Mouse (Mus musculus) megakaryocyte, embryonic 14.5 days (primary cell): ENCODE results near the gene Wbp1l. TPM values are rescaled to one million over a fixed set of nuclear protein-coding genes. Genes with fewer than 3 reads are reported as not detected.
A peak's percentile ranks its signal among the peaks of the same experiment; 100 is the strongest.

Experiments
- H3K27me3 ChIP-seq: replicated peaks from 2 replicates; pipeline ENCODE3; 2012; ENCODE audit warnings: inconsistent platforms
- H3K36me3 ChIP-seq: replicated peaks from 2 replicates; pipeline ENCODE3; 2012; ENCODE audit warnings: low read length, inconsistent platforms, mixed read lengths
- H3K4me1 ChIP-seq: 2 replicates; pipeline ENCODE4 v1.6.1; 2012; ENCODE audit warnings: inconsistent platforms
- H3K4me3 ChIP-seq: replicated peaks from 2 replicates; pipeline ENCODE3; 2012; ENCODE audit warnings: moderate library complexity, mild to moderate bottlenecking, inconsistent platforms
- H3K9me3 ChIP-seq: 2 replicates; pipeline ENCODE4 v1.6.1; 2012; ENCODE audit warnings: inconsistent platforms
- FLI1 ChIP-seq: IDR thresholded peaks from 2 replicates; pipeline ENCODE4 v1.6.1; 2012; ENCODE audit warnings: low read length, inconsistent platforms, mixed read lengths
- GATA1 ChIP-seq: IDR thresholded peaks from 3 replicates; pipeline ENCODE4 v1.6.1; 2012; ENCODE audit warnings: mixed read lengths, low read length, inconsistent platforms, borderline replicate concordance
- polyA plus RNA-seq: library from polyadenylated mRNA; stranded (reverse); fragments of >175 nt; gene quantifications from 2 replicates; pipeline ENCODE4 v1.2.3, GENCODE M21; 2012; ENCODE audit warnings: low replicate concordance; ENCODE audit not compliant: insufficient read depth

Gene Wbp1l
- polyA plus RNA-seq, 1 experiment = 43.5 TPM

- Histone ChIP-seq H3K27me3 (no peaks in the 10 kb centered on the region), H3K4me1 (peaks cover 21% of the 10 kb centered on the region), H3K4me3 (peak overlapping the region; percentile 97), H3K9me3 (peaks cover under 1% of the 10 kb centered on the region; the same call in 1 of the 2 replicates), H3K36me3 (no peaks in the 10 kb centered on the region)
- no peak for TF ChIP-seq FLI1
- TF ChIP-seq GATA1 = no peak
Measured at GRCm38 (mm10) chr19:46571878-46572244, 27.0 kb upstream of the Wbp1l start.

GRCm38 (mm10) chr19:46572548-46572947 is 26.3 kb upstream of the Wbp1l start:
- no peaks in the 10 kb centered on the region for H3K36me3 ChIP-seq
- peak overlapping the region; percentile 97 for H3K4me3 ChIP-seq
- peaks cover 21% of the 10 kb centered on the region for H3K4me1 ChIP-seq
- H3K9me3 ChIP-seq = peaks cover 3% of the 10 kb centered on the region; the same call in 1 of the 2 replicates
- H3K27me3 ChIP-seq = peaks cover 1% of the 10 kb centered on the region
- no peak for TF ChIP-seq GATA1
- TF ChIP-seq FLI1 = no peak

GRCm38 (mm10) chr19:46572951-46573937 is 25.6 kb upstream of the Wbp1l start, which contains the start of the genes Arl3 and Sfxn2:
Arl3 (minus strand) TSS chr19:46573198.
Sfxn2 (plus strand) TSS chr19:46573365.
- Histone ChIP-seq H3K36me3 (no peaks in the 10 kb centered on the region), H3K4me3 (peak within 1 kb of the TSS; percentile 97), H3K4me1 (peaks cover 21% of the 10 kb centered on the region), H3K27me3 (peaks cover 1% of the 10 kb centered on the region), H3K9me3 (peaks cover 3% of the 10 kb centered on the region; the same call in 1 of the 2 replicates)
- TF ChIP-seq FLI1 (no peak), GATA1 (no peak)

- Histone ChIP-seq H3K27me3 (peaks cover 1% of the 10 kb centered on the region), H3K36me3 (no peaks in the 10 kb centered on the region), H3K9me3 (peaks cover 3% of the 10 kb centered on the region; the same call in 1 of the 2 replicates), H3K4me1 (peaks cover 27% of the 10 kb centered on the region), H3K4me3 (peak overlapping the region; percentile 97)
- no peak for TF ChIP-seq FLI1
- TF ChIP-seq GATA1 = no peak
Measured at GRCm38 (mm10) chr19:46573990-46574389, 24.9 kb upstream of the Wbp1l start.

GRCm38 (mm10) chr19:46575196-46575595 is 23.7 kb upstream of the Wbp1l start:
- Histone ChIP-seq H3K4me1 (peaks cover 28% of the 10 kb centered on the region), H3K4me3 (no peak overlapping the region), H3K9me3 (peaks cover 3% of the 10 kb centered on the region; the same call in 1 of the 2 replicates), H3K36me3 (no peaks in the 10 kb centered on the region), H3K27me3 (peaks cover 1% of the 10 kb centered on the region)
- no peak for TF ChIP-seq GATA1
- TF ChIP-seq FLI1 = no peak

- no peaks in the 10 kb centered on the region for H3K9me3 ChIP-seq
- H3K4me1 ChIP-seq = peaks cover 7% of the 10 kb centered on the region; the same call in 1 of the 2 replicates
- TF ChIP-seq GATA1 (no peak), FLI1 (no peak)
- peak overlapping the region; percentile 34 for H3K4me3 ChIP-seq
- no peaks in the 10 kb centered on the region for H3K27me3 ChIP-seq
- H3K36me3 ChIP-seq = peaks cover 40% of the 10 kb centered on the region
Measured at GRCm38 (mm10) chr19:46587823-46588508, 10.9 kb upstream of the Wbp1l start.

- H3K36me3 ChIP-seq = peaks cover 43% of the 10 kb centered on the region
- peaks cover 13% of the 10 kb centered on the region for H3K4me1 ChIP-seq
- no peaks in the 10 kb centered on the region for H3K27me3 ChIP-seq
- no peaks in the 10 kb centered on the region for H3K9me3 ChIP-seq
- TF ChIP-seq GATA1 (no peak), FLI1 (no peak)
- H3K4me3 ChIP-seq = no peak overlapping the region
Measured at GRCm38 (mm10) chr19:46591575-46591974, 7.3 kb upstream of the Wbp1l start.

- no peaks in the 10 kb centered on the region for H3K9me3 ChIP-seq
- no peak overlapping the region for H3K4me3 ChIP-seq
- peaks cover 36% of the 10 kb centered on the region for H3K36me3 ChIP-seq
- TF ChIP-seq GATA1 (no peak), FLI1 (no peak)
- peaks cover 23% of the 10 kb centered on the region for H3K4me1 ChIP-seq
- H3K27me3 ChIP-seq = no peaks in the 10 kb centered on the region
Measured at GRCm38 (mm10) chr19:46592751-46593439, 6.0 kb upstream of the Wbp1l start.

- Histone ChIP-seq H3K27me3 (no peaks in the 10 kb centered on the region), H3K4me1 (peaks cover 61% of the 10 kb centered on the region), H3K4me3 (peak overlapping the region; percentile 9), H3K9me3 (no peaks in the 10 kb centered on the region), H3K36me3 (peaks cover 32% of the 10 kb centered on the region)
- TF ChIP-seq GATA1 = no peak
Measured at GRCm38 (mm10) chr19:46598187-46598586, 697 bp upstream of the Wbp1l start.
